Mouse (Mus musculus) C3H10T1/2 (cell line): ENCODE data around the gene Acsm5. TPM values are rescaled to one million over a fixed set of nuclear protein-coding genes. Genes with fewer than 3 reads are reported as not detected.

Experiments
- polyA plus RNA-seq, 2 experiments: library from polyadenylated mRNA; unstranded; fragments of >200 nt; fragmentation: generic; extraction: Trizol; gene quantifications; one replicate each; pipeline ENCODE4 v1.2.1; 2012; ENCODE audit warnings: missing spikeins in 2 of 2

The Acsm5 gene
- not detected for polyA plus RNA-seq

DNA sequence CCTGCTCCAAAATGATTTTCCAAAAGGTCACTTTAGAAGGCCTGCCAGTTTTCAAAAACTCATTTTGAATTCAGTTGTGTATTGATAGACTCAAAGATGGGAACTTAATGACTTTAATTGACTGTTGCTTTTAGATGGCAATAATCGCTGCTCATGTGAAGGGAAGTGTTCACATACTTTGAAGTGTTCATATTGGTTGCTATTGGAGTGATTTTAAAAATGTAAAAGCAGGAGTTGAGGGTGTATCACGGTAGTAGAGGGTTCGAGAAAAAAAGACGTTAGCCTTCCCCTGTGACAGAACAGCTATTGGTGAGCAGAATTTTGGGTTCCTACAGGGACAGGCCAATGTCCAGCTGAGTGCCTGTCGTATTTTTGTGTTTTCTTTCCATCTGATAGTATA is at the start of gene Acsm5:
TSS of gene Acsm5 (plus strand) at position 301 of the 400 bp plus-strand sequence.

DNA sequence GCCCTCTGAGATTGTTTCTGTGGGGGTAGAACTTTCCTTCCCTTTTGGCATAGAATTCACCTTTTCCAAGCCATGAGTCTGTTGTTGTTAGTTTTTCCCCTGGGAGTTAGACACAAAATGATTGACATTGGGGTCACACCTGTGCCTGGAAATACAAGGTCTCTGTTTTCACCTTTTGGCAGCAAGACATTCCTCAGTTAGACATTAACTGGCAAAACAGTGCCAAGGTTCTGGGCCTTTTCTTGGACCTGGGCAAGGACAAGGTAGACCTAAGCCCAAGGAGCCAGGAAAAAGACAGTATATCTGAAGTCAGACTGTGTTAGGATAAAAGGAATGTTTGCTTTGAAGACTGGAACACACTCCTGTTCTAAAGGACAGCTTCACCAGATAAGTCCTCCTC is 40.0 kb upstream of the Acsm5 start, which contains the start of gene Umod:
TSS of gene Umod (minus strand) at position 27 of the 400 bp plus-strand sequence.

DNA sequence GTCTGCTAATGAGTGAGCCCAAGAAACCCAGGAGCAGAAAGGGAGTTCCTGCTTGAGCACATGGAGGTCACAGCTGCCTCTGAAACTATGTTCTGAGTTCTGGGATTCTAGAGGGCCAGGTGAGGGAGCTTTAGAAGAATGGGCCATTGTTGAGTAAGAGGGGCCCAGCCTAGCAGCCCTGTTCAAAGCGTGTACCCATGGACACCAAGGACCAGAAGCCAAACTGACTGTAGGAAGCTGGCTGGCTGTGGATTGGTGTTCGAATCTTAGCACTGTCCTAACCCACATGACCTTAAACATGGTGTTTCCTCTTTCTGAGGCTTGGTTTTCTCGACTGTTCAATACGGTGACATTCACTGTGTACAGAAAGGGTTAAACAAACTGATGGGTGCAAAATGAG is 4.1 kb downstream of the Acsm5 start, which contains the start of gene Pdilt:
TSS of gene Pdilt (minus strand) at position 101 of the 400 bp plus-strand sequence.

DNA sequence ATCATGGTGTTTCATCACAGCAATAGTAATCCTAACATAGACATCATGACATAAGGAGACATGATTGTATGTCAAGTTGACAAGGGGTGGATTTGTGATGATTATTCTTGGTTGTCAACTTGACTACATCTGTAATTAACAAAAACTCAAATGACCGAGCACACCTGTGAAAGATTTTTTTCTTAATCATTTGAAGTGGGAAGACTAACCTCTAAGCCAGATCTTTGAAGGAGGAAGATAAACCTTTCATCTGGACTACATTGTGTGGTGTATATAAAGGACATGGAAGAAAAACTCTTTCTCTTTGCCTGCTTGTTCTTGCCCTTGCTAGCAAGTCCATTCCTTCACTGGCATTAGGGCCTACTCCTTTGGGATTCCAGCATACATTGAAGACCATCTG is 34.8 kb downstream of the Acsm5 start, which contains the start of gene Acsm2:
TSS of gene Acsm2 (plus strand) at position 301 of the 400 bp plus-strand sequence.

Other genes starting within 250 kb of the Acsm5 start
- gene Gp2, start 60.2 kb upstream of the Acsm5 start, polyA plus RNA-seq: not detected
- not detected for gene Umod, start 40.2 kb upstream of the Acsm5 start, polyA plus RNA-seq
- not detected for gene Pdilt, start 4.0 kb downstream of the Acsm5 start, polyA plus RNA-seq
- not detected for gene Acsm2, start 34.9 kb downstream of the Acsm5 start, polyA plus RNA-seq
- not detected for gene Acsm1, start 87.6 kb downstream of the Acsm5 start, polyA plus RNA-seq
- not detected for gene Acsm4, start 170.6 kb downstream of the Acsm5 start, polyA plus RNA-seq
- gene Thumpd1, start 201.3 kb downstream of the Acsm5 start, polyA plus RNA-seq: 10 to 100 TPM in 1 of 2 experiments, 1 to 10 TPM in 1; 1.8 to 10.4 TPM
- under 1 TPM in 1 of 2 experiments, not detected in 1; 0.05 TPM for gene Acsm3, start 241.5 kb downstream of the Acsm5 start, polyA plus RNA-seq